Mouse (Mus musculus) ovary, postnatal 10 days (tissue): ENCODE measurements around the gene Ncam1.

Experiments used
- DNase-seq: peaks from one replicate; pipeline ENCODE4 v3.0.0; 2022; ENCODE audit warnings: low spot score

Ncam1 gene

GRCm38 (mm10) chr9:49565846-49566245 is 232.9 kb downstream of the Ncam1 start:
- no peak for DNase-seq

DNA sequence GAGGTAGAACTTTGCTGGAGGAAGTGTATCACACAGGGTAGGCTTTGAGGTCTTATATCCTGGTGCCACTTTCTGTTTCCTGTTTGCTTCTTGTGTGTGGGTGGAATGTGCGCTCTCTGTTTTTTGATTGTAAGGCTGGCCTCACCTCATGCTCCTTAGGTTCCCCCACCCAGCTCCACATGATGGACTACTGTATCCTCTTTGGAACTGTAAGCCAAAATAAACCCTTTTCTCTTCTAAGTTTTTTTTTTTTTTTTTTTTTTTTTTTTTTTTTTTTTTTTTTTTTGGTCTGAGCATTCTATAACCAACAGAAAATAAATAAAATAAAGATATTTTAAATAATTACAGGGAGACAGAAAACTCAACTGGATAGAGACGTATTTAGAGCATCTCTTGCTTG is 239.8 kb downstream of the Ncam1 start:
- no peak for DNase-seq

- DNase-seq, result no peak
Observed at GRCm38 (mm10) chr9:49551353-49551752, 247.4 kb downstream of the Ncam1 start.

- DNase-seq, result no peak
Observed at GRCm38 (mm10) chr9:49542593-49542992, 256.1 kb downstream of the Ncam1 start.

DNA sequence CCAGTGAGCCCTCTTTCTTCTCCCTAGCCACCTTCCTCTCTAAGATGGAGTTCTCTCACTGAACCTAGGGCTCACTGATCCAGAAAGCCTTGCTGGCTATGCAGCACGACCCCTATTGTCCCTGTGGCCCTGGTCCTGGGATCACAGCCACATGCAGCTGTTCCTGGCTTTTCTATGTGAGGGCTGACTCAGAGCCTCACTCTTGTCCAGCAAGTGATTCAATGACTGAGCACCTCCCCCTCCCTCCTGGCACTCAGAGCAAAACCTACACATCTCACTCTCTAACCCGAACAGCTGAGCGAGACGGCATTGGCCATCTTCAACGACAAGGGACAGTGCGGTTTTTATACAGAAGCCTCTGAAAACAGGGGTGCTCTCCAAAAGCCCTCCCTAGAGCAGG is 260.9 kb downstream of the Ncam1 start:
- no peak for DNase-seq

- no peak for DNase-seq
Observed at GRCm38 (mm10) chr9:49536593-49536992, 262.1 kb downstream of the Ncam1 start.

DNA sequence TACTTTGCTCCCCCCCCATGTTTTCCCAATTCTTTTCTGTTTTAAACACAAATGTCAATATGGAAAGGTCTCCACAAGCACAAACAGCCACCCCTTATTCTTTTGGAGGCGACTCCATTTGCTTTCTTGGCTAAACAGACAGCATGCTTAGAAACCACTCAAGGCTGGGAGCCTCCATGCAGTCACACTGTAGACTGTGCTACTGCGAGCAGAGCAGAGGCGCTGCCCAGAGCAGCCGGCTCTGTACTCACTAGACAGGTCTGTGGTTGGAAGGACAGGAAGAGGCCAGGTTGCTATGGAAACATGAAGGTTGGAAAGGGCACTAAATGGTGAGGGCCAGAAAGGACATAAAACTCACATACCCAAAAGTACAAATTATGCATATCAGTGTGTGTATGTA is 263.8 kb downstream of the Ncam1 start:
- no peak for DNase-seq

- DNase-seq, result no peak
Observed at GRCm38 (mm10) chr9:49533912-49534491, 264.7 kb downstream of the Ncam1 start.

GRCm38 (mm10) chr9:49533455-49533854 is 265.3 kb downstream of the Ncam1 start:
- DNase-seq, result no peak

DNA sequence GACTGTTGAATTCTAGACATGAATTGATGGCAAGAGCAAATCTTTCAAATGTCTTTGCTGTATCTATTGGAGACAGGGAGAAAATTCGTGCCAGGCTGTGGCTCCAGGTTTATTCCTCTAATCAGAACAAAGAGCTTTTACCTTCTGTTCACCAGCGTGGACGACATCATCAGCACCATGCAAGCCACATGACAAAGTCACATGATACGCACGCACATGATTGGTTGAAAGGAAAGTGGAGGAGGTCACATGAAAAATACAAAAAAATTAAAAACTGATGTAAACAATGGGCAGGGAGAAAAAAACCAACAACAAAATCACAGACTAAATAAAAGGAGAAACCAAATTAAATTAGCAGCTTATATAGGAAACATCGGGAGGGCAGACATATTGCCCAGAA is 266.9 kb downstream of the Ncam1 start:
- no peak for DNase-seq

DNA sequence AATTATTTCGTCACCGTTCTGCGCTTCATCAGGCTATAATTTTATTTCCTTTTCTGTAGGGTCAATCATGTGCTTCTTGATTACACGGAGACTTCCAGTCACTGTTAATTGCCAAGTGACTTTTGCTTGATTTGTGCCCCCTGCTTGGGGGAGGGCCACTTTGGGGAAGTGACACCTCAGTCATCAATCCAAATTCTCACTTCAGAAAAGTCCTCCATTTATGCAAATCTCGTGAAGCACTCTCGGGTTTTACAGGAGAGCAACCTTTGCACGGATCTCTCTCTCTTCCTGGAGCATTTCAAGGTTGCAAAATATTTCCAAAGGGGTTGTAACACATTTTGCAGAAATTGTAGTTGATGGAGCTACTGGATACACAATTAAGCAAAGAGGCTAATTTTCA is 267.5 kb downstream of the Ncam1 start:
- no peak for DNase-seq

GRCm38 (mm10) chr9:49530739-49531138 is 268.0 kb downstream of the Ncam1 start:
- DNase-seq, result no peak

GRCm38 (mm10) chr9:49529366-49529959 is 269.3 kb downstream of the Ncam1 start:
- no peak for DNase-seq

DNA sequence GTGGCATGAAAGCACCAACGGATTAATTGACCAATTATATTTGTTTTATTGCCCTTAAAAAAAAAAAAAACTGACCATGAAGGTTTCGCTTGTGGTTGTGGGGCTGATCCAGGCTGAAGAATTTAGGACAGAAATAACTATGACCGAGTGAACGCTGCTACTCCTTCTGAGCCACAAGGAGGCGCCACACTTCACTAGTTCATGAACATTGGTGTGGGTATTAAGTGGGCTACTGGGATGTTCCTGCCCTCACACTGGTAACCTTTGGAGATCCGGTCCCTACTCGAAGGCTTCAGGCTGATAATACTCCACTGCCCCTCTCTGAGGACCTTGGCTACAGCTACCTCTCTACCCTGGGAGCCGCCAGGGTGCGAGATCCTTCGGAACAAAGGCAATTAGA is 269.8 kb downstream of the Ncam1 start:
- DNase-seq, result no peak

- no peak for DNase-seq
Observed at GRCm38 (mm10) chr9:49528026-49528425, 270.7 kb downstream of the Ncam1 start.

DNA sequence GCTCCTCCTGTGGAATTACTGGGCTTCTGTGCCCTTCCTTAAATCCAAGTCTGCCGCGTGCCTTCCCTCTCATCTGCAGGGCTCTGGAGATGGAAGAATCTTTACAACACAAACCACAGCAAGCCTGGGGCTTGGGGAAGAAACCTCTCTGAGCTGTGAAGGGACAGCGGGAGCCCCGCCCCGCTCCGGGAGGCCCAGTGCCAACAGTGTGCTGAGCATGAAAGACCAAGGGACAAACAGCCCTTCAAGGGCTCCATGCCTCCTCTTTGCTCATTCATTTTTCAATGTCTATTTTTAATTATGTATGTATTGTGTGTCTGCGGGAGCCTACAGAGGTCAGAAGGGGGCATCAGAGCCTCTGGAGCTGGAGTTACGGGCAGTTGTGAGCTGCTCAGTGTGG is 271.4 kb downstream of the Ncam1 start:
- no peak for DNase-seq

DNA sequence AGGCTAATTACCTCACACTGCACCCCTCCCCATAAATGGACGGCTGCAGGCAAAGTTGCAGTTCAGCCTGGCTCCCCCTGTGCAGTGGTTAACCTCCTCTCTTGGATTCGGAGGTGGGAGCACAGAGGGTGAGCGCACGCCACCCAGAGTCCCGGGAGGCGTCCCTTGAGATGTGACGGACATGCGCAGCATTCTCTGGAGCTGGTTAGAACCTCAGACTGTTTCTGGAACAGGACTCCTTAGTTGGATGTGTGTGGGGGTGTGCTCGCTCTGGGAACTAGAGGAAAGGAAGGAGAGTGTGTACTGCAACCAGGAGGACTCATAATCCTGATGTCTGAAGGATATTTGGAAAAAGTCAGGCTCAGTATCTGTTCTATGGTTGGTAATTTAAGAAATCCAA is 274.0 kb downstream of the Ncam1 start:
- no peak for DNase-seq

DNA sequence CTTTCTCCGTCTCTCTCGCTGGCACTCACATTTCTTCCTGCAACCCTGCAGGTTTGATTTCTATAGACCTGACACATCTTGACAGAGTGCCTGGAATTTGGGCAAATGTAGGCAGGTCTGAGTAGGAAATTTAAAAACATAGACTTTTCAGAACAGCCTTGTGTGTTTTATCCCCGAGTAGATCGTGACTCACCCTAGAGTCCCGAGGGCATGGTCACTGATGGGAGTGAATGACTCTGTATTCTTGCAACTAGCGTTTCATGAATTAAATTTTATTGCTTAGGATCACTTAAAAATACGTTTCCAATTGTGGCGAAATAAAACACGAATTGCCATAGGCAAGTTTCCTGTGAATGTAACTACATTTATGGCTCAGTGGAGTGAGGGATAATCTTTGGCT is 274.8 kb downstream of the Ncam1 start:
- DNase-seq, result no peak

- DNase-seq, result no peak
Observed at GRCm38 (mm10) chr9:49514306-49514705, 284.4 kb downstream of the Ncam1 start.

GRCm38 (mm10) chr9:49510666-49511065 is 288.1 kb downstream of the Ncam1 start:
- no peak for DNase-seq

- no peak for DNase-seq
Observed at GRCm38 (mm10) chr9:49509628-49510027, 289.1 kb downstream of the Ncam1 start.

GRCm38 (mm10) chr9:49509094-49509493 is 289.6 kb downstream of the Ncam1 start:
- no peak for DNase-seq

DNA sequence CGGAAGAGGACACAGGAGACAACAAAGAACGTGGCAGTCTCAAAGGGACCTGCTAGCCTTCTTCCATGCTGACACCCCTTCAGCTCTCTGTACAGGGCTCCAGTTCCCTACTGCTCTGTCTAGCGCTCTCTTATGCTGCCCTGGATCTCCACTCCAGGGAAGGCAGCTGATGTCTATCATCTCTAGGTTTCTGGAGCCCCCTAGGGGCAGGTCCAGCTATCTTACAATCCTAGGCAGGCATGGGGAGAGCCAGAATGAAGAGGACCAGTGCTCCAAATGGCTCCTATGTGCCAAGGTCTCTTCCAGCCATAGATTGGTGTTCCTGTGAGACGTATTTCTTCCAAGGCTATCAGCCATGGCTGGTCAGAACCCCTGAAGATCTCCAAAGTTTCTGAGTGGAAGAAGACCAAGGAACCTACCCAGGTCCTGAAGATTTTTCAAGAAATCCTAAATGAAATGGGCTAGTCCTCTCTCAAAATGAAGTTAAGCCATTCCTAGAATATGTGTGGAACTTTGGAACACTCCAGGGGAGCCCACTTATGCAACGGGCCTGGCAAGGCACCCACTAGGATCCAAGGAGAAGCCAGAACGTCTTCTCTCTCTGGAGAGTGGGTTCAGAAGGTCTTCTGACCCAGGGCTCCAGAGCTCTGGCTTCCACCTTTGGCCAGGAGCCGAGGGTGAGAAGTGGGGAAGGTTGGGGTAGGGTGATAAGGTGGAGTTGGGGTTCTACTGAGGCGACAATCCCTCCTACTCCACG is 290.7 kb downstream of the Ncam1 start:
- no peak for DNase-seq

DNA sequence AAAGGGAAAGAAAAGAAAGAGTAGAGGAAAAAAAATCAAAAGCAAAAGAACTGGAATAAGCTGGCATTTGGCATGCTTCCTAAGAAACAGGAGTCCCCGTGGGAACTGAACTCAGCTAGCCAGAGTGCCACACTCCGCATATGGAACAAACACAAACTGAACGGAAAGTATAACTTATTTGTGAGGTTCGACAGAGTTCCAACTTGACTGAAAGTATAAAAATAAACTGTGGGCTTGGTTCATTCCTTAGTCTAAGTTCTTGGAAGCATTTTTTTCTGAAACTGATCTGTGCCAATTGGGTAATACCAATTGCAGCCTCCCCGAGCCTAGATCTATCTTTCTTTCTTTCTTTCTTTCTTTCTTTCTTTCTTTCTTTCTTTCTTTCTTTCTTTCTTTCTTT is 294.1 kb downstream of the Ncam1 start:
- no peak for DNase-seq
